Mouse (Mus musculus) kidney, adult 9 months (tissue): ENCODE data around the gene Eif4e2.
A peak's percentile ranks its signal among the peaks of the same experiment; 100 is the strongest.

ENCODE experiments used
- DNase-seq: peaks from one replicate; pipeline ENCODE4 v3.0.0; 2022

Gene Eif4e2

GRCm38 (mm10) chr1:87203779-87204178 is 9.9 kb upstream of the Eif4e2 start:
- DNase-seq, result no peak

- DNase-seq, result no peak
These were observed 9.2 kb upstream of the Eif4e2 start, which contains the start of gene Chrng for GRCm38 (mm10) chr1:87204465-87204864. TSS of gene Chrng (plus strand) at chr1:87204657.

GRCm38 (mm10) chr1:87205038-87205437 is 8.7 kb upstream of the Eif4e2 start:
- DNase-seq, result no peak

GRCm38 (mm10) chr1:87205502-87205901 is 8.2 kb upstream of the Eif4e2 start:
- DNase-seq, result no peak

GRCm38 (mm10) chr1:87206339-87206738 is 7.4 kb upstream of the Eif4e2 start:
- no peak for DNase-seq

GRCm38 (mm10) chr1:87211431-87211830 is 2.3 kb upstream of the Eif4e2 start:
- DNase-seq, result no peak

GRCm38 (mm10) chr1:87214748-87215147 is 1.0 kb downstream of the Eif4e2 start:
- DNase-seq, result peak; percentile 19

- DNase-seq, result peak; percentile 75
These were observed 4.2 kb downstream of the Eif4e2 start for GRCm38 (mm10) chr1:87217938-87218337.

GRCm38 (mm10) chr1:87225739-87226138 is 12.0 kb downstream of the Eif4e2 start:
- DNase-seq, result no peak

- no peak for DNase-seq
These were observed 12.9 kb downstream of the Eif4e2 start for GRCm38 (mm10) chr1:87226409-87227159.

GRCm38 (mm10) chr1:87227160-87227550 is 13.4 kb downstream of the Eif4e2 start:
- DNase-seq, result no peak

- DNase-seq, result peak; percentile 51
These were observed 16.9 kb downstream of the Eif4e2 start for GRCm38 (mm10) chr1:87230606-87231005.

GRCm38 (mm10) chr1:87232197-87232596 is 18.5 kb downstream of the Eif4e2 start:
- DNase-seq, result no peak

- no peak for DNase-seq
These were observed 25.3 kb downstream of the Eif4e2 start for GRCm38 (mm10) chr1:87239056-87239455.

GRCm38 (mm10) chr1:87243021-87243420 is 29.3 kb downstream of the Eif4e2 start:
- no peak for DNase-seq

- no peak for DNase-seq
These were observed 31.7 kb downstream of the Eif4e2 start for GRCm38 (mm10) chr1:87245430-87245829.

GRCm38 (mm10) chr1:87245929-87246815 is 32.5 kb downstream of the Eif4e2 start:
- DNase-seq, result peak; percentile 88

- no peak for DNase-seq
These were observed 38.4 kb downstream of the Eif4e2 start for GRCm38 (mm10) chr1:87252040-87252609.

- DNase-seq, result no peak
These were observed 41.5 kb downstream of the Eif4e2 start for GRCm38 (mm10) chr1:87255173-87255572.

- no peak for DNase-seq
These were observed 44.0 kb downstream of the Eif4e2 start for GRCm38 (mm10) chr1:87257691-87258090.

- peak; percentile 70 for DNase-seq
These were observed 44.8 kb downstream of the Eif4e2 start for GRCm38 (mm10) chr1:87258484-87258883.

GRCm38 (mm10) chr1:87259316-87259715 is 45.6 kb downstream of the Eif4e2 start:
- no peak for DNase-seq

- DNase-seq, result no peak
These were observed 49.5 kb downstream of the Eif4e2 start for GRCm38 (mm10) chr1:87263257-87263656.

- DNase-seq, result no peak
These were observed 50.1 kb downstream of the Eif4e2 start for GRCm38 (mm10) chr1:87263796-87264133.
